Mouse (Mus musculus) lung, postnatal 0 days (tissue): Measurements from ENCODE around the gene Ptafr.

Experiments used
- CTCF ChIP-seq: IDR thresholded peaks from 2 replicates; pipeline ENCODE4 v1.5.1; 2016; ENCODE audit warnings: antibody characterized with exemption, mild to moderate bottlenecking
- EP300 ChIP-seq: IDR thresholded peaks from 2 replicates; pipeline ENCODE4 v1.6.1; 2016; ENCODE audit warnings: antibody characterized with exemption, mild to moderate bottlenecking, control low read depth

DNA sequence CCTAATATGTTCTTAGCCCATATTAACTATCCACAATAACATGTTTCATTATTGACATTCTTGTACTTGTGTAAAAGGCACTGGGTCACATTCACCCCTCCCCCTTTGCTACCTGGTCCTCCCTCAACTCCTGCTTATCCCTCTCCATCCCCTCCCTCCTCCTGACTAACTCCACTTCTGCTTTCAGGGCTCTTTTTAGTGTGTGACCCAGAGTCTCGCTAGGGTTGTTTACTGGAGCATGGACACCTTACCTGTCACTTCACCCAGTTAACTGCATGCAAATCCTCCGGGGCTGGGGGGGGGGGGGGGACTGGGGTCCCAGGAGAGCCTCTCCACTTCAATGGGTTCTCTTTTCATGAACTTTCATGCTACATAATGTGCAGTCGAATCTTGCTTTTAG is 19.9 kb downstream of the Ptafr start:
- no peak for TF ChIP-seq CTCF
- no peak for TF ChIP-seq EP300
